Mouse (Mus musculus): Measurements from ENCODE around the gene Xlr5a. TPM values are rescaled to one million over a fixed set of nuclear protein-coding genes. Genes with fewer than 3 reads are reported as not detected.
"Not testable (repeated sequence)": the region's sequence is repeated elsewhere in the genome, so short reads cannot be mapped to it uniquely, and the experiment has no call there.

Xlr5a gene
- 0.14 and 0.16 TPM in 2 replicates for polyA plus RNA-seq (2016; fragmentation: Nextera tagmentation; extraction: Ambion mirVana)

- H3K9ac ChIP-seq (replicated peaks); H3K4me1 ChIP-seq; H3K27me3 ChIP-seq; H3K4me2 ChIP-seq (replicated peaks); H3K36me3 ChIP-seq; H3K27ac ChIP-seq (replicated peaks); H3K9me3 ChIP-seq; H3K4me3 ChIP-seq; ATAC-seq (ENCODE audit: low FRiP score, low read depth): not testable (repeated sequence)
- WGBS: 94% methylated on average over 15 of the region's 17 CpGs
Observed at GRCm38 (mm10) chrX:73292876-73293275, at the start of gene Xlr5a, which contains the start of gene Xlr5c. Gene Xlr5a (minus strand): TSS chrX:73292976. Gene Xlr5c (minus strand): TSS chrX:73292976.

- Histone ChIP-seq H3K4me3 (peak within 1 kb of the TSS; percentile 55), H3K4me1 (0 out of 2 replicates have a peak, but pooled peaks cover 5% of the 10 kb centered on the region), H3K9me3 (no peaks in the 10 kb centered on the region), H3K36me3 (no peaks in the 10 kb centered on the region), H3K4me2 (replicated peaks) (peak within 1 kb of the TSS; percentile 61), H3K27me3 (no peaks in the 10 kb centered on the region; the same call in 1 of the 2 replicates), H3K9ac (replicated peaks) (peak within 1 kb of the TSS; percentile 72), H3K27ac (replicated peaks) (peak within 1 kb of the TSS; percentile 43)
- WGBS: 17% methylated on average over 37 of the region's 37 CpGs
- peak; percentile 93 for ATAC-seq (ENCODE audit: low FRiP score, low read depth)
Observed at GRCm38 (mm10) chrX:73342483-73342895, 49.7 kb upstream of the Xlr5a start, which contains the start of gene Zfp275. Gene Zfp275 (plus strand): TSS chrX:73342621.

DNA sequence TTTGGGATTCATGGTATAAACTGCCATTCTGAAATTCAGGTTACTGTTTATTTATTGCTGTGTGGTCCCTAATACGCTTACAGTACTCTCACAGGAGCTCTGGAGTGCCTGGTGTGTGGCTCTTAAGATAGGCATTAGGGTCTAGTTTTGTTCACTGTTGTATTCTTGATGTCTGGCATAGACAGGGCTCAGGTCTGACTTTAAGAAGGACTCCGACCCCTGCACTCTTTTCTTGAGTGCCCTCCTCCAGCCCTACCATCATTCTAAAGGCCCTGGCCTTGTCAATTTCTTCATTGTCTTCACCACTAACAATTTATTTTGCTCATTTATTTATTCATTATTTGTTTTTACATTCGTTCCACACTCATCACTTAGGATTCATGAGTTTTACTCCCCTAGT is 49.3 kb upstream of the Xlr5a start:
- 35% methylated on average over 3 of the region's 3 CpGs for WGBS
- peak overlapping the region; percentile 61 for H3K4me2 ChIP-seq (replicated peaks)
- H3K4me3 ChIP-seq: peak overlapping the region; percentile 55
- H3K9ac ChIP-seq (replicated peaks): peak overlapping the region; percentile 72
- no peaks in the 10 kb centered on the region for H3K36me3 ChIP-seq
- no peaks in the 10 kb centered on the region for H3K9me3 ChIP-seq
- H3K4me1 ChIP-seq: 0 out of 2 replicates have a peak, but pooled peaks cover 5% of the 10 kb centered on the region
- peak overlapping the region; percentile 43; the same call in 1 of the 2 replicates for H3K27ac ChIP-seq (replicated peaks)
- no peaks in the 10 kb centered on the region; the same call in 1 of the 2 replicates for H3K27me3 ChIP-seq
- peak; percentile 50; the same call in 1 of the 2 replicates for ATAC-seq (ENCODE audit: low FRiP score, low read depth)

GRCm38 (mm10) chrX:73341473-73341872 is 48.7 kb upstream of the Xlr5a start:
- 69% methylated on average over 1 of the region's 1 CpGs for WGBS

DNA sequence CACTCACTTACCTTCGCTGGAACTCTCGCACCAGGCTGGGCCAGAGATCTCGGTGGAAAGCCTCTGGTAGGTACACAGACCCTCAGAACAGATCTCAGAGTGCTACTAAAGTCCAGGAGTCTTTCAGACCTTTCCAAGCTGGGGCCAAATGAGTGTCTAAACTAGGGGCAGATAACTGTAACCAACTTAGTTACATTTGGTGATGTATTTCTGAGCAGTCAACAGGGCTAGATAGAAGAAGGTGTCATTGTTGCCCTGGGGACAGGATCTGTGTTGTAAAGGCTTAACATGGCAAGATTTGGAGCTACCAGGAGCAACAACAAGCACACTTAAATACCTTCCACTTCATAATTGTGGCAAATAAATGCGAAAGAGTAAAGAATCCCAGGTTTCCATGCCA is 44.0 kb upstream of the Xlr5a start, which contains the start of gene Gm45015:
TSS of gene Gm45015 (minus strand) at position 101 of the 400 bp plus-strand sequence.
- no peaks in the 10 kb centered on the region for H3K9me3 ChIP-seq
- H3K9ac ChIP-seq (replicated peaks): no peak within 1 kb of the TSS
- no peak for ATAC-seq (ENCODE audit: low FRiP score, low read depth)
- no peak within 1 kb of the TSS for H3K4me2 ChIP-seq (replicated peaks)
- H3K36me3 ChIP-seq: no peaks in the 10 kb centered on the region
- WGBS: 87% methylated on average over 4 of the region's 4 CpGs
- H3K4me3 ChIP-seq: no peak within 1 kb of the TSS
- peaks cover 10% of the 10 kb centered on the region for H3K27me3 ChIP-seq
- no peaks in the 10 kb centered on the region for H3K4me1 ChIP-seq
- no peak within 1 kb of the TSS for H3K27ac ChIP-seq (replicated peaks)

More at GRCm38 (mm10) chrX:73341473-73341872, 48.7 kb upstream of the Xlr5a start:
- no peak for ATAC-seq (ENCODE audit: low FRiP score, low read depth)
- Histone ChIP-seq H3K36me3 (no peaks in the 10 kb centered on the region), H3K4me2 (replicated peaks) (no peak overlapping the region), H3K4me3 (no peak overlapping the region), H3K27ac (replicated peaks) (no peak overlapping the region), H3K9ac (replicated peaks) (no peak overlapping the region), H3K9me3 (no peaks in the 10 kb centered on the region), H3K27me3 (peaks cover 2% of the 10 kb centered on the region; the same call in 1 of the 2 replicates), H3K4me1 (0 out of 2 replicates have a peak, but pooled peaks cover 5% of the 10 kb centered on the region)

DNA sequence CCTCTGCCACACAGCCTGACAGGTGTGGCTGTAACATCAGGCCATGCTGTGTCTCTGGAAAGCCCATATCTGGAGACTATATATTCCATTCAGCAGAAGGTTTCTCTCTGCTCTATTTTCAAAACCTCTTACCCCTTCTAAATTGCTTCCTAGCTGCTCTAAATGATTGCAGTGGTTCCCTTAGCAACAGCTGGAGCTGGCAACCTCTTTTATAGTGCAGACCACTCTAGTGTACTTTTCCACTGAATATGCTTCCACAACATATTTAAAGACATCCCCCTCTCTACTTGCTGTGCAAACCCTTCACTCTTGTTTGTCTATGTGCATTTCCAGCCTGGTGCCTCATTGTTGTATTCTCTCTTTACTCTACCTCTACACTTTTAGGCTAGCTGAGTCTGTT is 40.8 kb upstream of the Xlr5a start:
- no peak overlapping the region for H3K27ac ChIP-seq (replicated peaks)
- no peak overlapping the region for H3K4me2 ChIP-seq (replicated peaks)
- peaks cover 10% of the 10 kb centered on the region for H3K27me3 ChIP-seq
- no peak for ATAC-seq (ENCODE audit: low FRiP score, low read depth)
- no peaks in the 10 kb centered on the region for H3K4me1 ChIP-seq
- H3K4me3 ChIP-seq: no peak overlapping the region
- H3K9ac ChIP-seq (replicated peaks): no peak overlapping the region
- no peaks in the 10 kb centered on the region for H3K9me3 ChIP-seq
- no peaks in the 10 kb centered on the region for H3K36me3 ChIP-seq

DNA sequence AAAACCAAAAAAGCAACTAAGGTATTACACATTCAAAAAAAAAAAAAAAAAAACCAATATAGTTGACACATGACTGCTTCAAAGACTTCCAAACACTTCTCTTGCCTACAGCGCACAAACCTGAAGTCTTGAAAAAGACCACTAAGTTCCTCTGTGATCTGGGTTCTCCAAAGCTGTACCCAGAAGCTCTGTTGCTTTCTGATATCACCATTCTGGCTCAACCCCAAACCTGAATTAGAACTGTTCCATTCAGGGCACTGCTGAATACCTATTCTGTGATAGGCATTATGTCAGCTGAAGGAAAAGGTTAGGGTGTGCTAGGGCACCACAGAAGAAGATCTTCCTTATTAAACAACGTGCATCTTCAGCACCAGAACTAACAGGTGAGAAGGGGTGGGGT is 34.4 kb upstream of the Xlr5a start:
- WGBS: 75% methylated on average over 2 of the region's 2 CpGs
- H3K9ac ChIP-seq (replicated peaks): no peak overlapping the region
- H3K4me2 ChIP-seq (replicated peaks): no peak overlapping the region
- H3K27ac ChIP-seq (replicated peaks): no peak overlapping the region
- no peaks in the 10 kb centered on the region for H3K4me1 ChIP-seq
- no peaks in the 10 kb centered on the region for H3K9me3 ChIP-seq
- no peak overlapping the region for H3K4me3 ChIP-seq
- H3K27me3 ChIP-seq: no peaks in the 10 kb centered on the region
- no peak for ATAC-seq (ENCODE audit: low FRiP score, low read depth)
- H3K36me3 ChIP-seq: no peaks in the 10 kb centered on the region

DNA sequence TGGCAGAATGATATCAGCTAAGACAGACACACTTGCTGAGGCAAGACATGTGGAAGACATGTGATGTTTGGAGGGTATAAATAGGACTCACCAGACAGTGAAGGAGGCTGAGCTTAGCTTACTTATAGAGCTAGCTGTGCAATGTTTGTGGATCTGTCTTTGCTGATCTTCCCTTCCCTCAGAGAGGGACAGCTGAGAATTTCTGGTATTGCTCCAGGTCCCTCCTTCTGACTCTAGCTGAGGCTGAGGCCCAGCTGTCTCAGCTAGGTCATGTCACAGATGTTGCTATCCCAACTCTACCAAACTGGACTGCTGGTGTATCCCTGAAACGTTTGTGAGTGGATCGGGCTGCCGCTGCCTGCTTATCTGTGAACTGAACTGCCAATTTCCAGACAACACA is 28.3 kb upstream of the Xlr5a start:
- WGBS: 93% methylated on average over 3 of the region's 3 CpGs
- Histone ChIP-seq H3K27me3 (no peaks in the 10 kb centered on the region), H3K36me3 (no peaks in the 10 kb centered on the region), H3K4me3 (no peak overlapping the region), H3K4me2 (replicated peaks) (no peak overlapping the region), H3K9ac (replicated peaks) (no peak overlapping the region), H3K9me3 (no peaks in the 10 kb centered on the region), H3K4me1 (no peaks in the 10 kb centered on the region), H3K27ac (replicated peaks) (no peak overlapping the region)
- ATAC-seq (ENCODE audit: low FRiP score, low read depth): no peak

- H3K9ac ChIP-seq (replicated peaks): no peak overlapping the region
- ATAC-seq (ENCODE audit: low FRiP score, low read depth): no peak
- H3K4me1 ChIP-seq: no peaks in the 10 kb centered on the region
- H3K27me3 ChIP-seq: no peaks in the 10 kb centered on the region
- no peak overlapping the region for H3K4me2 ChIP-seq (replicated peaks)
- H3K4me3 ChIP-seq: no peak overlapping the region
- 53% methylated on average over 3 of the region's 3 CpGs for WGBS
- H3K27ac ChIP-seq (replicated peaks): no peak overlapping the region
- H3K36me3 ChIP-seq: no peaks in the 10 kb centered on the region
- no peaks in the 10 kb centered on the region for H3K9me3 ChIP-seq
Observed at GRCm38 (mm10) chrX:73312522-73312921, 19.7 kb upstream of the Xlr5a start.

DNA sequence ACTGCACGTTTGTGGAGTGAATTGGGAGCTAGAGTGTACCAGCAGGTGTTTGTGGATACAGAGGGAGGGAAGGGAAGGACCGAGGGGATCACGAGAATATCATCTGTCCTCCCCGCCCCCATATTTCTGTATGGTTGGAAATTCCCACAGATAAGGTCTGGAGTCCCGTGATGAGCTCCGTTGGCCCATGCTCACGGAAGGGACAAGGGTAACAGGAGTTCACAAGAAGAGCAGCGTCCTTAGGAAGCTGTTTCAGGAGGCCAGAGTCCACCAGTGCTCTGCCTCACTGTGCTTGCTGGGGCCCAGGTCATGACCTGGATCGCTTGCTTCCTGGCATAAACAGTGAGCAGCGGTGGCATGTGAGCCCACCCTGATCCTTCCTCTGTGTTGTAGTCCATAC is 3.0 kb upstream of the Xlr5a start:
- H3K4me3 ChIP-seq; H3K4me1 ChIP-seq; ATAC-seq (ENCODE audit: low FRiP score, low read depth); H3K27me3 ChIP-seq; H3K9ac ChIP-seq (replicated peaks); H3K27ac ChIP-seq (replicated peaks); H3K36me3 ChIP-seq; H3K9me3 ChIP-seq; H3K4me2 ChIP-seq (replicated peaks): not testable (repeated sequence)
- WGBS: 81% methylated on average over 9 of the region's 10 CpGs

DNA sequence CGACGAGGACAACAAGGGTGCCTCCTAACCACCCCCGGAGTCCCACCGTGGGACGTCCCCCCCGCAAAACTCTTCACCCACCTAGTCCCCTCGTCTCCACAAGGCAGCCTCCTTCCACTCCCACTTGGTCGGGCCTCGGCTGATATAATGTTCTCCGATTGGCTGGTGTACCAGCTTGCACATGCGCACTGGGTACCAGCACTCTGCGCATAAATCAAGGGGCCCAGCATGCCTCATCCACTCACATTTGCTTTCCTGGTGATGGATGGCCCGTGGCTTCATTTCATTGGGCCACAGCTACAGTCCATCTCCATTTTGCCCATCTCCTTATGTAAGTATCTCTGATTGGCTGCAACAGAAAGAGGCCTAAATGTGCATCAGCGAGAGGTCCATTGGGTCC is 27.5 kb downstream of the Xlr5a start, which contains the start of gene Xlr3c:
TSS of gene Xlr3c (minus strand) at position 121 of the 400 bp plus-strand sequence.
- WGBS: 84% methylated on average over 14 of the region's 14 CpGs
- not testable (repeated sequence) for H3K9me3 ChIP-seq; H3K4me2 ChIP-seq (replicated peaks); H3K27ac ChIP-seq (replicated peaks); H3K9ac ChIP-seq (replicated peaks); H3K36me3 ChIP-seq; H3K4me1 ChIP-seq; H3K4me3 ChIP-seq; H3K27me3 ChIP-seq; ATAC-seq (ENCODE audit: low FRiP score, low read depth)

DNA sequence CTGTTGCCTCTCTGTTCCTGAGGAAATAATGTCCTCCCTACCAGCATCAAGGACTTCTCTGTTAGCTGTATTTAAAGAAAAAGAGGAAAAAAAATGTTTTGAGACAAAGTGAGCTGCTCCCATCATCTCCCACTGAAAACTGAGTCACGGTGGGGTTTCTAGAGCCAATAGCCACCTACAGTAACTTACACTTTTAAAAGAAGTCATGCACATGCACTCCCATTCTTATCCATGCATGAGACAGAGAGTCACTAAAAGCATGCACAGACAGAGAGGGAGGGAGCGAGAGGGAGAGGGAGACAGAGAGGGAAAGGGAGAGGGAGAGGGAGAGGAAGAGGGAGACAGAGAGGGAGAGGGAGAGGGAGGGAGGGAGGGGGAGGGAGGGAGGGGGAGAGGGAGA is 30.3 kb downstream of the Xlr5a start:
- not testable (repeated sequence) for H3K4me3 ChIP-seq; H3K27me3 ChIP-seq; H3K36me3 ChIP-seq; H3K9me3 ChIP-seq; H3K27ac ChIP-seq (replicated peaks); H3K4me1 ChIP-seq; H3K4me2 ChIP-seq (replicated peaks); H3K9ac ChIP-seq (replicated peaks); ATAC-seq (ENCODE audit: low FRiP score, low read depth)
- 73% methylated on average over 2 of the region's 2 CpGs for WGBS

GRCm38 (mm10) chrX:73242821-73243325 is 49.9 kb downstream of the Xlr5a start, which contains the start of gene Xlr4c:
Gene Xlr4c (minus strand): TSS chrX:73243130.
- WGBS: 85% methylated on average over 14 of the region's 14 CpGs
- not testable (repeated sequence) for ATAC-seq (ENCODE audit: low FRiP score, low read depth); H3K9ac ChIP-seq (replicated peaks); H3K4me1 ChIP-seq; H3K27ac ChIP-seq (replicated peaks); H3K27me3 ChIP-seq; H3K9me3 ChIP-seq; H3K36me3 ChIP-seq; H3K4me3 ChIP-seq; H3K4me2 ChIP-seq (replicated peaks)
